Mouse (Mus musculus) kidney, adult 18-20 months (tissue): ENCODE results near the gene Paqr6.

Source experiments
- DNase-seq: peaks from one replicate; pipeline ENCODE4 v3.0.0; 2021

Paqr6 gene

DNA sequence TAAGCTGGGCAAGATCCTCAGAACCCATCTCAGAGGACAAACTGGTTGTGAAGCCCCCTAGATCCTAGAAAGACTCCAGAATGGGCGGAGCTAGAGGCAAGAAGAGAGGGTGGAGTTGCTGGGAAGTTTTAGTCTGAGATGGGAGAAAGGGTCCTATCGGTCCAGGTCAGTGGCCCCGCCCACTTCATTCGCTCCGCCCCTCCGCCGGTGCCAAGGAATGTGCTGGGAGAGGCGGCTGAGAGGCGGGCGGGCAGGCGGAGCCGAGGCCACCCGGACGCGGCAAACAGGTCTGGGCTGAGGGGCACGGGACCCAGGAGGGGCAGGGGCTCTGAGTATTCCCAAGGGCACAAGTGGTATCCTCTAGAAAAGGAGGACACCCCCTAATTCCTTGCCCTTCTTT lies at the start of gene Paqr6:
Gene Paqr6, plus strand, starts transcription at position 248 of the 400 bp plus-strand sequence.
- peak; percentile 79 for DNase-seq

DNA sequence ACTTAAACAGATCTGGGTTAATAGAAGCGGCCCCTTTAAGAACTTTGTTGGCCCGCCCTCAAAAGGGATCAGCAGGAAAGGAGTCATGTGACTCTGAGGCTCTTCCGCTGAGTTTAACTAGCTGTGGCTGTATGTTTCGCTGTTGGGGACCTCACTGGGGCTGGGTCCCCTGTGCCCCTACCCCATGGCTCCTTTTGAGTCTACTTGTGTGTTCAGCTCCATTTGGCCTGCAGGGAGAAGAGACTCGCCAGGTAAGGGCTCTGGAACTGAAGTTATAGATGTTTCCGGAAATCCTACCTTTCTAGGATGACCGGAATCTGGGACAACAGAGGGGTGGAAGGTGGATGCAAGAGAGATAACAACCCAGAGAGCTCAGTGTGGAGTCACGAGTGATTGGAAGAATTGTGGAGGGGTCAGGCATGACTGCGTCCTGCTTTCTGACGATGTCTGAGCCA lies 39.4 kb upstream of the Paqr6 start, which contains the start of gene Glmp:
Gene Glmp, plus strand, starts transcription at position 73 of the 455 bp plus-strand sequence.
- DNase-seq, result peak; percentile 80

- no peak for DNase-seq
Measured at GRCm38 (mm10) chr3:88328956-88329355, 35.4 kb upstream of the Paqr6 start.

DNA sequence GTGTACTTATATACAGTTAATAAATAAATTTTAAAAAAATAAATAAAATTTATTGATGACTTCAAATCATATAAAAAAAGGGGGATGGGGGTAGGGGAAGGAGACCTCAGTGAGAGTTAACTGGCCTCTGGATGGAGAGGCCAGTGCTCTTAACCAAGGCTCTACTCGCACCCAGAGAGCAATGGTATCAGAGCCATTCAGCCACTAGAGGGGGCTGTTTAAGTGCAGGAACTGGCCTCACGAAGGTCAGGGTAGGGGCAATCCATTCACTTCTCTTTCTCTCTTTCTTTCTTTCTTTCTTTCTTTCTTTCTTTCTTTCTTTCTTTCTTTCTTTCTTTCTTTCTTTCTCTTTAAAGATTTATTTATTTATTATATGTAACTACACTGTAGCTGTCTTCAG lies 33.1 kb upstream of the Paqr6 start:
- DNase-seq, result peak; percentile 43

DNA sequence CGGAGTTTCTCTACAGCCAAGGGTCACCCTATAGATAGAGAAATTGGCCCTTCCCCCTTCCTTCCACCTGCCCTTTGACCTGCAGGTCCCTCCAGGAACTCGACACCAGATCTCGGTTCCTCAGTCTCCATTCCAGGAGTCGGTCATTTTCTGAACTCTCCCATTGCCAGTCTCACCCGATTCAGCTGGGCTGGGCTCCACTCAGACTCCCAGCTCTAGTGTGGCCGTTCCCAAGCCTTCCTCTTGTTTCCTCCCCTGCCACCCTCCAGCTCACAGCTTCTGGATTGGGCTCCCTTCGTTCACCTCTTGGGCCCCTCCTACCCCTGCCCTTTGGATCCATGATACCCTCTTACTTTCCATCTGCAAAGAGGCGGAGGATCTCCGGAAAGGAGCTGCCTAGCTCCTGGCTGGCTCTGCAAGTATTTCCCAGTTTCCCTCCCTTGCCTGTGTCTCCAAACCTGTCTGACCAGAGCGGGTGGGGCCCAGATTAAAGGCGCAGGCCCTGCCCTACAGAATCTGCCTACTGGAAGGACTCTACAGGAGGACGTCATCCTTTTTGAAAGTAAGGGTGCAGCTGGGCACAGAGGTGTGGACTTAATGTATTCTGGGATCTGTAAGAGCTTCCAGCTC lies 30.2 kb upstream of the Paqr6 start:
- peak; percentile 29 for DNase-seq

DNA sequence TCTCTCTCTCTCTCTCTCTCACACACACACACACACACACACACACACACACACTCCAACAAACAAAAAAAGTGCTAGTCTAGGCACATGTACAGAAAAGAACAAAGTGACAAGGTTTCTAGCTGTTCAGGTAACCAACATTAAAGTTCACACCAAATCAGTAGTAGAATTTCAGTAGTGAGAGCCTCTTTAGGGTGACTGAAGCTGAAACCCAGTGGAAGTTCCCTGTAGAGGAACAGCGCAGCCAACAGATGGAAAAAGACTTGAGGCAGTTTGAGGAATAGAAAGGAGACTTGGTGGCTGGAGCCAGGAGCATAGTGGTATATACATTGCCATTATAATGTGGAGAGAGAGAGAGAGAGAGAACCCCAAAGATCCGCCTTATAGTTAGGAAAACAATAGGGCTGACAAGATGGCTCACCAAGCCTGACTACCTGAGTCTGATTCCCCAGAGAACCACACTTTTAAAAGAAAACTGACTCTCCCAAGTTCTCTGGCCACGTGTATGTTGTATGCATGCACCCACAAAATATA lies 29.4 kb upstream of the Paqr6 start:
- DNase-seq, result no peak

DNA sequence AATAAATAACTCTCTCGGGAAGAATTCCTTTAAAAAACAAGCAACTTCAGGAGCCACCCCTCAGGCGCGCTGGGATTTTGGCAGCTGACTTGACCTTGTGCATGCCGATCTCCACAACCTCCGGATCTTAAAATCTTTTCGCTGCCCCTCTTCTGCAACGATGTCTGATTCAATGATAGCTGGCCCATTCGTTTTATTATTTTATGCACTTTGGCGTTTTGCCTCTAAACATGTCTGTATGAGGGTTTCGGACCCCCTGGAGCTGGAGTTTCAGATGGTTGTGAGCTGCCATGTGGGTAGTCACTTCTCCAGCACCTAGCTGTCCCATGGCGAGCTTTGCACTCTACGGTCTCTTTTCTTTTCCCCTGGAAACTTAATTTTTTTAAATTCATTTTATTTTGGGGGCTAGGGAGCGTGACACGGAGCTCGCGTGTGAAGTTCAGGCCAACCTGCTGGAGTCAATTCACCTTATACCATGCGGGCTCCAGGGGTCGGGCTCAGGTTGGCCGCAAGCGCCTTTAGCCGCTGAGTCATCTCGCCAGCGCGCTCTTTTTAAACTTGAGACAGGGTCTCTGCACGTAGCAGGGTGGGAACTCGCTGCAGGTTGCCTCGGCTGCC lies 28.8 kb upstream of the Paqr6 start:
- DNase-seq, result peak; percentile 57

DNA sequence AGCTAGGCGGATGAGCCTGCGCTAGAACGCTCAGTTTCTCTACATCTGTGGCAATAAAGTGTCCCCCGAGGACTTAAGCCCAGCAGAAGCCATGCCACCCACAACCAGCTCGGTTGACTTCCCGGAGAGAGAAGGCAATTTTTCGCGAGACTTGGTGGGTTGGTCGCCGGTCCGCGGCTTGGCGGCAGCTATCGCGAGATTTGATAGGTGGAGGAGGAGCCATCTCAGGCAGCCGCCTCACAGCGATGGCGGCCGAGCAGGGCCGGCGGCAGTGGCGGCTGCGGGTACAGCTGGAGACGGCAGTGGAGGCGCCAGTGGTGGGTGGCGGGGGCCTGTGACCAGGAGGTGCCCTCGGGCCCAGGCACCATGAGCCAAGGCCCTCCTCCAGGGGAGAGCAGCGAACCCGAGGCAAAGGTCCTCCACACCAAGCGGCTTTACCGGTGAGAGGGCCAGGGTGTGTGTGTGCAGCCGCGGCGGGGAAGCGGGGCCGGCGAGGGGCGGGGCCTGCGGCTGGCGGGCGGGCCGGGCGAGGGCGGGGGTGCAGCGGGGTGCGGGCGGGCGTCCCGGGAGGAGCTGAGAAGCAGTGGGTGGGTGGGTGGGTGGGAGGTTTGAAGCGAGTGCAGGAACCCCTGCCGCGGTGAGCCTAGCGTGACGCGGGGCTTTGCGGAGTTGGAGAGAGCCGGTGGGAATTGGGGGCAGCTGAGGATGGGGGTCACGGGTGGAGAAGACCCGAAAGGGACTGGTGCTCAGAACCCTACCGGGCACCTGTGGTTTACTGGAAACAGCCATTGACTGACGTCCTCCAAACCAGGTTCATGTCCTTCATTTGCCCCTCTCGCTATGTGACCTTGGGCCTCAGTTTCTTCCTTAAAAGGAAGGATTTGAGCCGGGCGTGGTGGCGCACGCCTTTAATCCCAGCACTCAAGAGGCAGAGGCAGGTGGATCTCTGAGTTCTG lies 28.0 kb upstream of the Paqr6 start, which contains the start of the genes Tmem79 and Smg5:
Gene Tmem79, minus strand, starts transcription at position 91 of the 956 bp plus-strand sequence.
Gene Smg5, plus strand, starts transcription at position 203 of the 956 bp plus-strand sequence.
- peak; percentile 98 for DNase-seq

DNA sequence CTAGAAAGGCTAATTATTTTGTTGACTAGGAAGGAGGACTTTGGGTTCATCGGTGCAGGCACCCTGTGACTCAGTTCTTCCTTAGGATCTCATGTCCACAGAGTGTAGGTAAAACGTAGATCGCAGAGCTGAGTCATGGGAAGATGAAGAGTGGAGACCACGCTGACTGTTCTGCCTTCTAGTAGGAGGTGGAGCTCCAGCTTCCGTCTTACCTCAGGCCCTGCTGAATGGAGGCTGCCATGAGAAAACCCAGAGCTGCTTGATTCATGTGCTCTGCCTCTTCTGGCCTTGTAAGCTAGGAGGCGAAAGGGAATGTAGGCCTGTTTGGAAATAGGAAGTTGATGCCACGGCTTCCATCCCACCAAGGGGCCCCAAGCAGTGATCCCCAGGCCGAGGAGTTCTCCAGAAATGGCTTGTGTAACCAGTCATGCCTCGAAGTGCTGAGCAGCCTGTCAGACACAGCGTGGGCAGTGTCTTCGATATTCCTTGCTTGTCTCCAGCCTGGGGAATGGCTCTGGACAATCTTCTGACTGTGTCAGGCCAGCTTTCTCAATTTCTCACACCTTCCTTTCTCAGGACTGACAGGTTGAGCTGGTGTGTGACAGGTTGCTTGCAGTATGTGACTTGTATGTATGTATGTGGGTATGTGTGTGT lies 26.9 kb upstream of the Paqr6 start:
- DNase-seq, result no peak

DNA sequence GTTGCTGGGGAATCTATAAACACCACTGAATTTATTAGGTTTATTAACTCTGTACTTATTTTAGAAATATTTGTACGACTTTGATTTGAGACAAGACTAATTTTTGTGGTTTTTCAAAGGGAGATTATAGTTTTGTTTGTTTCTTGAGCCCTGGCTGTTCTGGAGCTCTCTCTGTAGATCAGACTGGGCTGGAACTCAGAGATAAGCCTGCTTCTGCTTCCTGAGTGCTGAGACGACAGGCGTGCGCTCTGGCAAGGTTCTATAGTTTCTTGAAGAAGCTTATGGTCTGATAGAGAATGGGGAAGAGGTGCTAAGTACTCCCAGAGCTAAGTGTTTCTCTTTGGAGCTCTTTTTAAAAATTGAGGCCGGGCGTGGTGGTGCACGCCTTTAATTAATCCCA lies 26.1 kb upstream of the Paqr6 start:
- DNase-seq, result no peak

DNA sequence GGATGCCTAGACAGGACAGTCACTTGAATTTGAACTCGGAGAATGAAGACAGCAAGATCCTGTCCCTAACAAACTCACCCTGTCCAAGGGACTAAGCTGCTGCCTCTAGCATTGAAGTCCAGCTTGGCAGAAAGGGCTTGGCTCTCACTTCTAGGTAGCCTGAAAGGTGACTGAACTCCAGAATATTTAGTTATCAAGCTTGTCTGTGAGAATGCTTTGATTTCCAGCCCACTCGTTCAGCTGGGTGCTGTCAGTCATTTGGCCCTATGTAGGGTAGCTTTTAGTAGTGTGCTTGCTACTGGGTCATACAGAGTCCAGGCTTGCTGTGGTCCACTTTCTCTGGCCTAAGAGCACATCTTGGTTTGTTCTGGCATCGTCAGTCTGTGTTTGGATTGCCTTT lies 25.4 kb upstream of the Paqr6 start:
- DNase-seq, result no peak

DNA sequence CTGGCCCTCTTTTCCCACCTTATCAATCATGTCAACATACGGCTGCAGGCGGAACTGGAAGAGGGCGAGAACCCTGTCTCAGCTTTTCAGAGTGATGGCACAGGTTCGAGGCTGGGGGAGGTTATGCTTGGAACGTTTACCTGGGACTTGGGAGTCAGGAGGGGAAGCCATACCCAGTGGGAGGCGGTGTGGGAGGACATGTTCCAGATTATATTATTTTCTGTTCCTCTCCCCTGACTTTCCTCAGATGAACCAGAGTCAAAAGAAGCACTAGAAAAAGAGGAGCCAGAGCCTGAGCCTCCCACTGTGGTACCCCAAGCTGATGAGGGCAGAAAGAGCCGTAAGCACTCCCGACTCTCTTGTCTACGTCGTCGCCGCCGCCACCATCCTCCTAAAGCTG lies 13.7 kb upstream of the Paqr6 start:
- DNase-seq, result no peak

- no peak for DNase-seq
Measured at GRCm38 (mm10) chr3:88352907-88353306, 11.5 kb upstream of the Paqr6 start.

GRCm38 (mm10) chr3:88354396-88355165 lies 9.8 kb upstream of the Paqr6 start:
- peak; percentile 30 for DNase-seq

DNA sequence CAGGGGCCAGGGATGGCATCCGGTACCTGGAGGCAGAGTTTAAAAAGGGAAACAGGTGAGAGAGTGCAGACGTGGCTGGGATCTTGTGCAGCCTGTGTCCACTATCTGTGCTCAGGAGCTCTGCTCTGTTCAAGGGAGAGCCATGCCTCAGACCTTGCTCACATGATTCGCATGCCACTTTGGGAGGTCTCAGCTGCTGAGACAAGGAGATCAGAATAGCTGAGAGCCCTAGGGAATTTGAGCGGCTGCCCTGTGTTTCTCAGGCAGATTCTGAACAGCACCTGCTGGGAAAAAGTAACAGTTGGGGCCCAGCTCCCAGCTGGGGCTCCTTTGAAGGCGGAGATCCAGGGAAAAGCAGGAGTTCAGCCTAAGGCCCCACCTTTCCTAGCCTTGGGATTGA lies 4.8 kb upstream of the Paqr6 start:
- DNase-seq, result no peak

- no peak for DNase-seq
Measured at GRCm38 (mm10) chr3:88359989-88360388, 4.4 kb upstream of the Paqr6 start.

DNA sequence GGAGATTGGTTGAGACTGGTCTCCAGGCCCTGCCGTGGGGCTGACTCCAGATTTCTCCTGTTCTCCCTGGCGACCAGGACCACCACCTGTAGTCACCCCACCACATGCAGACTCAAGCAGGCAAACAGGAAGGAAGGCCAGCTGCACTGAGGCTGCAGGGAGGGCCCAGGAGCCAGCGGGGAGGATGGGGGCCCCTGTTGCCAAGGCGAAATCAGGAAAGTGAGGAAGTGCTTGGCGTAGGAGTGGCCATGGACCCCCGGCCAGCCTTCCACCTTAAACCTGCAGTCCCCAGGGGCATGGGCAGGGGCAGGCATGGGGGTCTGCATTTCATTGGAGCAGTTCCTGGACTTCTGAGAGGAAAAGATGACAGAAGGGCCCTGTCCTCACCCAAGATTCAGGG lies 3.3 kb upstream of the Paqr6 start:
- DNase-seq, result no peak

GRCm38 (mm10) chr3:88361612-88362313 lies 2.6 kb upstream of the Paqr6 start:
- no peak for DNase-seq

DNA sequence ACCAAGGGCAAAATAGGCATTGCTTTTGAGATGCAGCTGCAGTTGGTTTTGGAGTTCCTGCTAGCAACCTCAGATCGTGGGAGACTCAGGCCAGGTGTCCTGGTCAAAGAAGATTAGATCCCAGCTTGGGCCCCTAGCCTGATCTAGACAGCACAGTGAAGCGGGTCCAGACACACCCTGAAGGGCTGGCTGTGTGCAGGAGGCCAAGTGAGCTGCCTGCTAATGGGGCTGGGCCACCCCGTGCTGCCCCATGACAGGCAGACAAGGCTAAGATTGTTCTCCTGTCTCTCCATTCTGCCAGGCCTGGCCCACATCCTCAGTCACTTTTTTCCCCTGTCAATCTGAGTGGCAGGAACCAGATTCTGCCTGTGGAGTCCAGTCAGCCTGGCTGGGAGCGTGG lies 684 bp upstream of the Paqr6 start:
- DNase-seq, result no peak

GRCm38 (mm10) chr3:88365705-88366361 lies 1.4 kb downstream of the Paqr6 start:
- no peak for DNase-seq
